Mouse (Mus musculus): ENCODE data around the gene Rtl1.

Rtl1 gene

DNA sequence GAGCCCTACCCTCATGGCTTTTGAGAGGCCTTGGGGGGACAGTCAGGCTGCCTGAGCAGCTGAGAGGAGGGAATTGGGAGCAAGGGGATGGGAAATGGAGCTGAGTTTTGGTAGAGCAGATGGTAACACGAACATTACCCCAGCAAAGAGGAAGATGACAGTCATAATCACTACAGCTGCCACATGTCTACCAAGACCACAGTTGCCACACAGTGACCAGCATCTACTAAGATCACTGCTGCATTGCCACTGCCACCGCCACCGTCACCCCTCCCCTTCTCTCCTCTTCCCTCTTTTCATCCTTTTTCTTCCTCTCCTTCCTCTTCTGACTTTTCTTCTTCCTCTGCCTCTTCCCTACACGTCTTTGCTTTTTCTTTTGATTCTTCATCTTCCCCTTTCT, 27.9 kb downstream of the Rtl1 start:
- CTCF ChIA-PET, result no interaction called here

DNA sequence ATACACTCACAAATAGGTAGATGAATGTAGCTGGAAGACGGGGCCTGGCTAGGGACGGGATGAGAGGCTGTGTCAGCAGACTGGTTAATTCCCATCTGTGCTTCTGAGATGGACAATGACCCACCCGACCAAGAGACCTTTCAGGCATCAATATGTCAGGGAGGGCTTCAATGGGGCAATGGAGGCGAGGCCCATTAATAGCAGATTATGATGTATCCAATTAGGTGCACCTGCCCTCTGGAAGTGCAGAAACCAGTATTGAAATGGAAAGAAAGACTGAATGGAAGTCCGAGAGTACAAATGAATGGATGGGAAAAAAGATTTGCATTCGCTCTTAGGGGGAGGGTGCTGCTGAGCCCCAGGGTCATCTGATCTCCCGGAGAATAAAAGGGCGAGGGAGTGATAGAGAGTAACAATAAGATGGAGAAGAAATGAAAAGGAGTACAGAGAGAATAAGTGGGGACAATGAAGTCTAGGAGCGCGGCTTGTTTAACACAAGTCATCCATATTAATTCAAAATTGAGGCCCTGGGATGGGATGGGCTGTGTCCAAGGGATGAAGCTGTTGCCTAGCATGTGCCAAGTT, 39.9 kb downstream of the Rtl1 start:
- CTCF ChIA-PET, result interaction anchor here (0.5 kb wide), 1 partner anchor 880 kb away, joined by 5 read pairs; no protein-coding TSS in a partner anchor

DNA sequence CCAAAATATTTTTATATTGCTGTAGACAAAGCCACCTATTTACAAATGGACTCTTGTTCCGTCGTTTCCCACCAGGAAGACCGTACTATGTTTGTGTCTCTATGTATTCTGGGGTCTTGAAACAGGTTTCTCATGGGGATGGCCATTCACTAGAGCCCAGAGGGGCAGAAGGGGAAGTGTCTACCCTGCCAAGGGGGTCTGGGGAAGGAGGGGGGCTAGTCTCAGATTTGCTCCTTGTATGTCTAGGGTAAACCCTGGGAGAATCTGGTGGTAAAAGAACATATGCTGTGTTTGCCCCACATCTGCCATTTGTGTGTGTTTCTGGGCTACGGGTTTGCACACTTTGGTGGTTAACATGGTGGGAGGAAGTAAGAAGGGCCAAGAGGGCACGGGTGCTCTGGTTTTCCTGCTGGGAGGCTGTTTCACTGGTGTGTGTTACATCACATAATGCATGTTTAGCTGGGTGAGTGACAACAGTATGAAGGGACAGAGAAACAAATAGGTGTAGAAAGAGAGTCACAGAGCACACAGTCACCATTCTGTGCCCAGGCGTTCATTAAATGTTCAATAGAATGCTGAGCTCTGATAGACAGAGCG, 41.1 kb downstream of the Rtl1 start:
- CTCF ChIA-PET, result no interaction called here

DNA sequence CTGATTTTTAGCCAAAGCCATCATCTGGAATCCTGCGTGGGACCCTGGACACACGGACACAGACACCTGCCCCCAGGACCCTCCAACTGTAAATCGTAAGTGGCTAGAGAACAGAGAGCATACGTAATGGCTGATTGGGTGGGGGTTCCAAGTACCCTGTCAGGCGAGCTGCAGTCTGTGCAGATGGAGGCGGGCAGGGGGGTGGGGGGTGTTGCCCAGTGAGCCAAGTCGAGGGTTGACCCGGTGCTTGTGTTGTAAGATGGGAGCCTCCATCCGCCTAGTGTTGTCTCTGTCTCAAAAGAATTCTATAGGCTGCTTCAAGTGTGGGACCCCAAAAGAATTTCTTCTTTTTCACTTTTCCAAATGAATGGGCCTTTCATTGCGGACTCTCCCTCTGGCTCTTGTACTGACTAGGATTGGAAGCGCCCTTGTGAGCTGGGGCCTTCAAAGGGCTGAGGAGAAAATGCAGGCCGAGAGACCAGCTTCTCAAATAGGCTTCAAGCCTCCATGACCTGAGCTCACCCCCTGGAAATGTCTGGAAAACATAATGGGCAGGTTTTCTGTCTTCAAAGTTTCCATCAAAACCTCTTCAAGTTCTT, 41.8 kb downstream of the Rtl1 start:
- CTCF ChIA-PET, result no interaction called here

DNA sequence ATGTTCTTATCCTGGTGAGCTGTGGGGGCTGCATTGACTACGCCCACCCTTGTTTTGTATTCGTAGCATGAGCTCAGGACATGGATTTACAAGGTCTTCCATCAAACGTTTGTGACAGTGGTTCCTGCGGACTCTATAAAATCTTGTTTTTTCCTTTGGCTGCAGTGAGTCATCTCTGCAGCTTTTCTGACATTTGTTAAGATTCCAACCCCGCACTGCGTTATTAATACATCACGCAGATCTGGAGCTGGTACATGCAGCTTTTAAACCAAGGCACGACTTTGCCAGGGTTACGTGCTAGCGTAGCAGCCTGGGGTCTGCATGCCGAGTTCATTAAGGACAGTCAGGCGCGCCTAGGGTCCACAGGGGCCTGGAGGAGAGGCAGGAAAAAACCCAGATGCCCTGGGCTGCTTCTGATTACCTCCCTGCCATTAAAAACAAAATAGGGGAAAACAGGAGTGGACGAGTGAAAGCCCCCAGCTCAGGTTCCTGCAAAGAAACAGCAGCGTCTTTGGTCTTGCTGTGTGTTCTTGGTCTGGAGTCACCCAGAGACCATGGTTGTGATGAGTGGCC, 44.2 kb downstream of the Rtl1 start:
- CTCF ChIA-PET, result no interaction called here

DNA sequence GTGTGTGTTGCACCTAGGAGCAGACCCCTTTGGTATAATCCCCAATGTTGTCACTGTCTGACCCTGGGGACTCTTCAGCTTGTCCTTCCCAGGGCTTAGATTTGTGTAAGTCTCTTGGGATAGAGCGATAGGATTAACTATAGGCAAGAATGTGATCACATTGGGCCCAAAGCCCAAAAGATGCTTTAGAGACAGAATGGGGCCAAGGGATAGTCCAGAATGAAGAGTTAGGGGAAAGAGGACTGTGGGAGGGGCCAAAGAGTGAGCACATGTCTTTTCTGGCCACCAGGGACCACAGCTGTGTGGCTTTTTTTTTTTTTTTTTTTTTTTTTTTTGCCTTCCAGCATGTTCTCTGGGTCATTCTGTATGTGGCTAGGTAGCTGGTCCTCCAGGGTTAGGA, 46.6 kb downstream of the Rtl1 start:
- CTCF ChIA-PET, result no interaction called here

DNA sequence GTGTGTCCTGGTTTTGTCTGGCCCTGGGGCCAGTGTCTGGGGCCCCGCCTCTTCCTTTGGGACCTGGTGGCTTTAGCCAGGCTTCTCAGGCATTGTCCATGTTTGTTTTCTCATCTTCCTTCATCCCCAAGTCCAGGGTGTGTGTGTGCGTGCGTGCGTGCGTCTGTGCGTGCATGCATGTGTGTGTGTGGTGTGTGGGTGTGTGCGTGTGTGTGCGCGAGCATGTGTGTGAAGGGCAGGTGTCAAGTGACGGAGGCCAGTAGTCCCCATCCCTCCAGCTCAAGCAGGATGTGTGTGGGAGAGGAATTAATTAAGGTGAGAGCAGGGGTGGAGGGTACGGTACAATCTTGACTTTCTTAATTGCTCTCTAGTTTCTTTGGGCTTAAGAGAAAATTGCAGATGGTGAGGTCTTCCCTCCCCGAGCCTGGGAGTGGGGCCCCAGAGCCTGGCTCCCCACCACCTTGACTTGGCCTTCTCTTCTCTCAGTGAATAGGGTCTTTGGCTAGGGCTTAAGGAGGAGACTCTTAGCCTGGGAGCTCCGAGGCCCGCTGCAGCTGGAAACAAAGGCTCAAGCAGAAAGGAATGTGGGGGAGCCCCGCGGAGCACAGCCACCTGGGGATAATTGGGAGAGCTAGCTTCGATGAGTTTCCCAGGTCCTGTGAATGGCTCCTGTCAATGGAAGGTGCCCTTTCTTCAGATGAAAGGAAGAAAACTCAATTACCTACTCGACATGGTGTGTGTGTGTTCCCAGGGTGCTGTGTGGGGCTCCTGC, 47.2 kb downstream of the Rtl1 start:
- CTCF ChIA-PET, result no interaction called here

DNA sequence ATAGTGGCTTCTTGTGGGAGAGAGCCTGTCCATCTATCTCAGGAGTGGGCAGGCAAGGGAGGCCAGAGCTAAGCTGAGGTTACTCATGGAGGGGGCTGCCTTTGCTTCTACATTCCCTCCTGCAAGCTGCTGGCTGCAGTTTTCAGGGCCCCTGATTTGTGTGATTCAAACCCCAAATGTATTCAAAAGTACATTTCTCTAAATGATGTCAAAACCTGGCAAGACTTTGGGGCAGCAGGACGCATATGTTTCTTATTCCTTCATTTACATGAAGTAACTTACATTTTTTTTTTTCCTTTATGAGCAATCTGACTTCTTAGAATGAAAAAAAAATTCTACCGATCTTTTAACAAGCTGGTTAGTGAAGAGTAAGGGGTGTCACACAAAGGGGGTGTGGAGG, 48.4 kb downstream of the Rtl1 start:
- CTCF ChIA-PET, result no interaction called here

DNA sequence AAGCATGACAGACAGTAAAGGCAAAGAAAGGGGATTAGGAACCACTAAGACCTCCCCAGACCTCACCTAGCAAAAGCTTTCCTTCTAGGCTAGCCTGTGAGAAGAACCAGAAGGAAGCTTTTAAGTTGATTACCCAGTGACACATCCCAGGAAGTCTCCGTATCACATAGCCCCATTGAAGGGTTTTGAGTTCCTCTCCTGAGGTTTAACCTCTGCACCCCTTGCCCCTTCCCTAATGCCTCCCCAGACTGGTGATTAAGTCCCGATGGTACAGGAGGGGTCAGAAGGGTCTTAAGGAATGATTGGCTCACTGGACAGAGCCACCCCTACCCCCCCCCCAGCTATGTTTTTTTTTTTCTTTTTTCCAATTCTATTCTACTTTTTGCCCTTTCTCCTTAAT, 53.0 kb downstream of the Rtl1 start:
- CTCF ChIA-PET, result interaction anchor here (0.6 kb wide), 1 partner anchor 9 kb away, joined by 9 read pairs; no protein-coding TSS in a partner anchor

DNA sequence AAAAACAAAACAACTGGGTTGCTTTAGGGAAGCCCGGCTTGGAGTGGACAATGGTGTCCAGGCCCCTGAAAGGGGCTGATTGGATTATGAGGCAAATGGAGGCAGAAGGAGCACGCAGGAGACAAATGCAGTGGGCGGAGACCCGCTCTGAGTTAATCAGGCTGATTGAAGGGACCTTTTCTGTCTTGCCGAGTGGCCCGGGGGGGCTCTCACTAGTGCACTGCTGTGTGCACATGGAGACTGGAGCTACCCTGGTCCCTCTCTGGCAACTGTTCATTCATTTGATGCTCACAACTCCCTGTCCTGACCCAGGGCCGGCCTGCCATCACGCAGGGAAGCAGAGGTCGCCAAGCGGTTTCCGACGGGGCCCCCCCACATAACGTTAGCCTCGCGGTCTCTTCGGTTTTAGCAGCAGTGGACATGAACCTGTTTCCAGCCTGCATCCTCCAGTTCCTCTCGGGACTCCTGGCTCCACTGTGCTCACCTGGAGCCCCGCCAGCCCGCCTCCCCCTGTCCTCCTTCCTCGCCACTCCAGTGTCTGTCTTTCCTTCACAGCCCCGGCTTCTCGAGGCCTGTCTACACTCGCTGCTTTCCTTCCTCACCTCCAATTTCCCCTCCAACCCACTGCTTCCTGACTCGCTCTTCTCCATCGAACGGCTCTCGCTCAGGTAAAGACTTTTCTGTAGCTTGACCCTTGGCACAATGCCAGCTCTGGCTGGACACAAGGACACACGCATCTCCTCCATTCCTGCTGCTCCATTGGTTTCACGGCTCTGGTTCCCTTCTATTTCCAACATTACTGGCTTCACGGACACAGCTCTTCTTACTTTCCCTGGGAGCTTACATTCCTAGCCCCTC, 54.0 kb downstream of the Rtl1 start:
- CTCF ChIA-PET, result no interaction called here

DNA sequence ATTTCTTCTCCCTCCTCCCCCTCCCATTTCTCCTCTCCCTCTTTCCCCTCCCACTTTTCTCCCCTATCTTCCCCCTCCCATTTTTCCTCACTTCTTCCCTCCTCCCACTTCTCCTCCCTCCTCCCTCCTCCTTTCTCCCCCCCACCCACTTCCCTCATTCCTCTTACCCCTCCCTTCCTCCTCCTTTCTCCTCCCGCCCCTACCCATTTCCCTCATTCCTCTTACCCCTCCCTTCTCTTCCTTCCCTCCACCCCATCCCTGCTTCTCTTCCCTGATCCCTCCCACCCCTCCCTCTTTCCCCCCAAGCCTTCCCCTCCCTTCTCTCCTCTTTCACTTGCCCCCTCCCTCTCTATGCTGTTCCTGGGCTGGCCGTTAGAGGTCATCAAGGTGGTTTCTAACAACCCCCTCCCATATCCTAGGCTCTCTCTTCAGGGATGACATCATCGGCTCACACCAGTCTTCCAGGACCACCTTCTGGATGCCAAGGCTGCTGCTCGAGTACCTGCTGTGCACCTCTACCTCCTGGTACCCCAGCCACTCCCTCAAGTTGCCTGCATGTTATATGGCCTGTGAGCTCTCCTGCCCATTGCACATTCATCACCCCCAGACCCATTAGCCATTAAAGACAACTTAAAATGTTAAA, 56.7 kb downstream of the Rtl1 start:
- CTCF ChIA-PET, result no interaction called here

DNA sequence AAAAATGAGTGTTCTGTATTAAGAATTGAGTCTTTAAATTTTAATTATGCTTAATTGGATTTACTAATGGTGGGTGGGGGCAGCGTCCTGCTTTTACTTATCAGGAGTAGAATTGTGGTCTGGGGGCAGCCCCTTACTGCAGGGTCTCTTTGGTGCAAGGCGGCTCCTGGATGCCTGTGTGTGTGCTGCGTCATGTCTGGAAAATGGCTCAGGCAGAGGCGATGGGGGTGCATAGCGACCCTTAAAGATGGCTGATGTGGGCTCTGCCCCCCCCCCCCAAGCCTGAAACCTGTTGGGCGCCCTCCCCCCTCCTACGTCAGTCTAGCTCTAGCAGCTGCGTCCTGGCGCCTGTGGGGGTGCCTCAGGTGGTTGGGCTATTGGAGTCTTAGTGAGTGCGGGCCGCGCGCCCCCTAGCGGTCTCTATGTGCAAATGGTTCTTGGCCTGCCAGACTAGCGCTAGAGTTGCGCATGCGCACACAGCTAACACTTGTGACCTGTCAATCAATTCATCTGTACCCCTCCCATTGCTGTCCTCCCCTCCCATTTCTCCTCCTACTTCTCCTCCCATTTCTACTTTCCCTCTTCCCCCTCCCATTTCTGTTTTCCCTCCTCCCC, 57.4 kb downstream of the Rtl1 start:
- CTCF ChIA-PET, result interaction anchor here (0.7 kb wide), 1 partner anchor 23 kb away, joined by 16 read pairs; no protein-coding TSS in a partner anchor

DNA sequence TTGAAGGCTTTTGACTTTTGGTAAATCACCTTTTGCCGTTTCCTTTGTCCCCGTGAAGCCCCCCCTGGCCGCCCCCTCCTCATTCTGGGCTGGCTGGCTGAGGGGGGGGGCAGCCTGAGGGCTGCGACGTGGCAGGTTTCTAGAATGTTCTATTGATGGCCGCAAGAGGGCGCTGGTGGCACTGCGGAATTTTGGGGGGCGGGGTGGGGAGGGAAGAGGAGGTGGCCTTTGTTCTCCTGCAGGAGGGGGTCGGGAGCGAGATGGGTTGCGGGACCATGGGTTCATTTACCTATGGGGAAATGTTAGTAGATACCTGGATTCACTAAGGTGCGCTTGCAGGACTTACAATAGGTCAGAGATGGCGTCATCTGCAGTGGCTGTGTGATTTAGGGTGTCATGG, 58.1 kb downstream of the Rtl1 start:
- CTCF ChIA-PET, result interaction anchor here (0.7 to 0.8 kb wide), 2 partner anchors 12 to 22 kb away, joined by 4 to 16 read pairs; no protein-coding TSS in a partner anchor

DNA sequence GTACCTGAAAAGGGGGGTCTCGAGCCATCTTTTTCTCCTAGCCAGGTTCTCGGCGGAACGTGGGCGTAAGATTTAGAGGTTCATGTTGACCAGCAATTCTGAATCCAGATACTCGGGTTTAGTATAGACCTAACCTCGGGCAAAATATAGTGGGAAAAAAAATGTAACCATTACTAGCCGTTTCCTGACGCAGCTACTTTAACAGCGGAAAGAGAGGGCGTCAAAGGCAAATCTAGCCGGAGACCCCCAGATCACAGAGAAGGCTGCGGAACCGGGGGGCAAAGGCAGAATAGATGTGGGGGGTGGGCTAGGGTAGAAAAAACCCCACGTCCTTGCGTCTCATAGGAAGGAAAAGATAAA, 58.6 kb downstream of the Rtl1 start:
- CTCF ChIA-PET, result interaction anchor here (0.8 kb wide), 1 partner anchor 11 kb away, joined by 4 read pairs; no protein-coding TSS in a partner anchor

DNA sequence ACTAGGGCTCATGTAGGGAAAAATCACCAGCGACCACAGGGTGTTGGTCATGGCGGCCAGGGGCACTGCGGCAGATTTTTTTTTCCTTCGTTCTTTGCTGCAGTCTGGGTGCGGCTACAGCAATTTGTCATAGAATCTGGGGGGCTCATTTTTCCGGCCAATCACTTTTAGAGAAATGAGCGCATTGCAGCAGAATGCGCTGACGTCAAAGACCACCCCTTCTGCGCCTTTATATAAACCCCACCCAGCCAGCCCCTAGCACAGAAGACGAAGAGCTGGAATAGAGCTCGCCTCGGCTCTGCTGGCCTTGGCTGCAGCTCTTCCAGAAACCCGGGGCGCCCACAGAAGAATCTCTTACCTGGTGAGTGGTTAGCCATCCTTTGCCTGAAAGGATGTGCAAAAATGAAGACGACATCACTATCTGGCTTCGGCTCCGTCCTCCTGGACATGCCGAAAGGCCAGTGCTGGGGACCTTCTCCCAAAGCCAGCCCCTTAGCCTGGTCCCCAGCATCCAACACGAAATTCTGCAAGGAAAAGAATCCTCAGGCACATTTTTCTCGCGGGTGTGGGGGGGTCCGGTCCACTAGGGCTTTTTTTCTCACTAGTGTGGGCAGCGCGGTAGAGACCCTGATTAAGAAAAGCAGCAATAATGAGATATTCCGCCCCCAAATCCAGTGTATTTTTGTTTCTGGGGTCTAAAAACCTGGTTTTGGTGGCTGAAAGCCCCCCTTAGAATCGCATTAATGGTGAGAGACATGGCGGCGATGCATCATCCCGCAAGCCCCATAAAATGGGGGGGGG, 59.2 kb downstream of the Rtl1 start:
- CTCF ChIA-PET, result interaction anchor here (0.8 kb wide), 1 partner anchor 11 kb away, joined by 4 read pairs; no protein-coding TSS in a partner anchor

DNA sequence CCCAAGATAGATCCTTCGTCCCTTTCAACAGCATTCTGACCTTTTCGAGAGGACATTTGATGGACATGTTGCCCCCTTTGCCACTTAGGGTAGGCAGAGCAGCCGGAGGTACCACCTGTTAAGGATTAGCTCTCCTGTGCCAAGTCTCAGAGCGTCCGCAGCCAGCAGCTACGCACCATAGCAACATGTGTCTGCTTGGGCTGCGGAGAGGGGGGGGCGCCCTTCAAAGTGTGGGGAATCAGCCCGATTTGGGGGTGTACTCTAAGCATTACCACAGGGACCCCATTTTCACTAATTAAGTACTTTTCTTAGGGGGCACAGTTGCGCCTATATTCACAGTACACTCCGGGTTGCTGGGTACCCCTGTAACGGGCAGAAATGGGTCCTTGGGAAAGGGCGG, 60.2 kb downstream of the Rtl1 start:
- CTCF ChIA-PET, result no interaction called here
